Mouse (Mus musculus) R1 (cell line): ENCODE results near the gene Hsd11b1.

Experiments used
- DNase-seq: peaks from one replicate; pipeline ENCODE4 v3.0.0-alpha.2; 2018; ENCODE audit warnings: low read depth, low spot score

The Hsd11b1 gene

GRCm38 (mm10) chr1:193201383-193201778, 62.5 kb downstream of the Hsd11b1 start, which contains the start of gene Traf3ip3:
Gene Traf3ip3 (minus strand): TSS chr1:193201703.
- no peak for DNase-seq

GRCm38 (mm10) chr1:193200640-193201382, 63.1 kb downstream of the Hsd11b1 start:
- DNase-seq = no peak

DNA sequence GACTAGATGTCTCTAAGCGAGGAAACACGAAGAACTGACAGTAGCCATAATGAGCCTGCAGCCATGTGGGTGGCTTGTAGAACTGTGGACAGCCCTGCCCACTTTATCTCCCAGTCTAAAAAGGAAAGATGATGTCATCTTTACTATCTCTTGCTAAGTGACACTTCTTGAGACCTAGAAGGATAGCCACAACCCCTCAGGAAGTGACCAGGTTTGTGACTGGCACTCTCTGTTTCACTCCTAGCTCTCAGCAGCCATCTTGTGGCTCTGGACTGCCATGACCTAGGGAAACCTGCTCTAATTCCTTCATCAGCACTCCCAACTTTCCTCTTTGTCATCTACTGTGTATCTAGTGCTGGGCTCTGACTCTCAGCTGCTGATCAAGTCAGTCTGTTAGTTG, 65.6 kb downstream of the Hsd11b1 start:
- DNase-seq = no peak

DNA sequence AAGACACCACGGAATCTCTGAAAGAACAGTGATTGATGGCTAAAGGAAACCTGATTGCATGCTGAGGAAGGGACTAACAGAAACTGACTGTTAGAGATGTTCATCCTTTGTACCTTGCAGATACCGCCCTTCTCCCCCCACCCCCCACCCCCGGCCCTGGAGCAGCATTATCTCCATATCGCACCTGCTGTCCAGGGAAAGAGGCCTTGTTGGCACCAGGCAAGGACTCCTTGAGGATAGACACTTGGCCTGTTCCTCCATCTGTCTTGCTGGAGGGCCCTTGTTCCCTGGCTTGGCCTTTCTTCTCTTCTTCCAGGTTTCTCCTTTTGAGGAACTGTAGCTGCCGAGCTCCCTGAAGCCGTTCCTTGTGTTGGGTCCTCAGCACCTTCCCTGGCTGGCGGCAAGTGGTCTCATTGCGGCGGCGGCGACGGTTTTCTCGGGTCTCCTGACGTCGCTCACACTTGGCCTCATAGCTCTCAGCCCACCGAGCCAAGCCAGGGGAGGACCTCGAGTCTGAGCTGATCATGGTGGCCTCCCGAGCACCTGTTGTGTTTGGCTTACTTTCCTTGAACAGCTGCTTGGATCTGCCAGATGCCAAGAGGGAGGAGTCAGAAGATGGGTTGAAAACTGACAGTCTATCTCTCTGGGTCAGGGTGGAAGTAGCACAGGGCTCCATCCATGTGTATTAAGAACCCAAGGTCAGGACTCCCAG, 66.2 kb downstream of the Hsd11b1 start:
- DNase-seq = no peak

GRCm38 (mm10) chr1:193195169-193195810, 68.6 kb downstream of the Hsd11b1 start:
- DNase-seq = no peak

- no peak for DNase-seq
Observed at GRCm38 (mm10) chr1:193194416-193195140, 69.3 kb downstream of the Hsd11b1 start.

DNA sequence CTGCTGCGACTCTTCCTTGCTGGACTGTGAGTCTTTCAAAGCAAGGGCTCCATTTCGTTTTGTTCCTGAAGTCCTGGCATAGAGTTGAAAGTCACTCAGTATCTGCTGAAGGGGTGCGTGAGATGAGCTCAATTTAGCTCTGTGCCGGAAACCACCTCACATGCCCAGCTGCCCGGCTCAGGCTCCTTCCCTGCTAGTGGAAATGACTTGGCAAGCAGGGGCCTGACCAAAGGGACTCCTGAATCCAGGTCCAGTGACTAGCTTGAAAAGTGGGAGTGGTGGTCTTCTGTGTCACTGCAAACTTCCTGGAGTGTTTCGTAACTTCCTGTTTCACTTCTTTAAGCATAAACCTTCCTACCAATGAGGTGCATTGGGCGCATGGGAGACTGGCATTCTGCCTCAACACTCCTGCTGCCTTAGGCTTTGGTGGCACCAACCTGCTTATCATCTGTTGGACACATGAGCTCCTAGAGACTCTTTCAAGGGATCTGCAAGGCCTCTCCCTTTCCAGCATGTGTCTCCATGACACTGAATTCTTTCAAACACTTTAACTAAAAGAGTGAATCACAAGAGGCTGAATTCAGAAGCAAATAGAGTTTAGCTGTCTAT, 72.1 kb downstream of the Hsd11b1 start:
- DNase-seq = no peak

GRCm38 (mm10) chr1:193189771-193190170, 74.1 kb downstream of the Hsd11b1 start:
- no peak for DNase-seq

- peak; percentile 7 for DNase-seq
Observed at GRCm38 (mm10) chr1:193189151-193189621, 74.7 kb downstream of the Hsd11b1 start.

DNA sequence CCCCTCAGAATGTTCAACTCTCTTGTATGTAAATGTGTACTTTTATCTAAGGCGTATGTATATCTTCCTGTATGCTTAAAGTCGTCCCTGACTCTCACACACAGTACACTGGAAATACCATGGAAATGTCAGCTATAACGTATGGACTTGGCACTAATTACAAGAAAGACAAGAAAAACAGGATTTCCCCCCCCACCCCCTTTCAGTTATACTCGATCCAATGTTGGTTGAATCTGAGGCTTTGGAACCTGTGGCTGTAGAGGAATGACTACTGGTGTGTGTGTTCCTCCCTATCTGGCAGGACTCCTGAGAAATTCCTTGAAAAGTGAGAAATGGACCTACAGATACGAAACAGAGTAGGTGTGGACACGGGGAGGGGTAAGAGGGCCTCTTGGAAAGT, 75.6 kb downstream of the Hsd11b1 start:
- DNase-seq = no peak

DNA sequence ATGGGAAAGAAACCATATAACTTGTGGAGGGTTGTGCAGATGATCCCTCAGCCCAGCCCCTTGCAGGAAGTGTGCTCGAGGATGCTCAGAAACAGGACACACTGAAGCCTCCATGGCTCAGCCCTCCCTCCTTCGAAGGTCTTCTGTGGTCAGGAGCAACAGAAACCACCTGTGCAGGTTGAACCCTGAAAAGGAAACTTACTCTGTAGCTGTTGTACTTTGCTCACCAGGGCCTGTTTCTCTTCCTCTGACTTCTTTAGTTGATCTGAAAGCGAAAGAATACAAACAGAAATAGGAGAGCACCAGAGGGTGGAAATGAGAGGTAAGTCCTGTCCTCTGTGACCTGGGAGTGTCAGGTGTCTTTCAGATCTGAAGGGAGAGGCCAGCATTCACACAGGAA, 82.8 kb downstream of the Hsd11b1 start:
- no peak for DNase-seq

GRCm38 (mm10) chr1:193174143-193174733, 89.6 kb downstream of the Hsd11b1 start:
- DNase-seq = peak; percentile 35

DNA sequence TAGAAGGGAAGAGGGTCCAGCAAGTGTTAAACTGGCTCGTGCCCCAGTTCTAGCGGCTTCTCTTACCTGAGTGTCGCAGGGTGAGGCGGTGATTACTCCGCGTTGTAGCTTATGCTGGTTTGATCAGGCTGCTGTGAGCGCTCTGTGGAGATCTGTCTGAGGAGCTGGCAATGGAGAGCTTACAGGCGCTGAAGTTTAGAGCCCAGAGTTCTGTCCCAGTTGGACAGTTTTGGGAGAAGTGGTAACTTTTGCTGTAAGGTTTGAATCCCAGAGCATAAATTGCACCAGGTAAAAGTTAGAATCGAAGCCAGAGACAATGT, 90.1 kb downstream of the Hsd11b1 start:
- no peak for DNase-seq

DNA sequence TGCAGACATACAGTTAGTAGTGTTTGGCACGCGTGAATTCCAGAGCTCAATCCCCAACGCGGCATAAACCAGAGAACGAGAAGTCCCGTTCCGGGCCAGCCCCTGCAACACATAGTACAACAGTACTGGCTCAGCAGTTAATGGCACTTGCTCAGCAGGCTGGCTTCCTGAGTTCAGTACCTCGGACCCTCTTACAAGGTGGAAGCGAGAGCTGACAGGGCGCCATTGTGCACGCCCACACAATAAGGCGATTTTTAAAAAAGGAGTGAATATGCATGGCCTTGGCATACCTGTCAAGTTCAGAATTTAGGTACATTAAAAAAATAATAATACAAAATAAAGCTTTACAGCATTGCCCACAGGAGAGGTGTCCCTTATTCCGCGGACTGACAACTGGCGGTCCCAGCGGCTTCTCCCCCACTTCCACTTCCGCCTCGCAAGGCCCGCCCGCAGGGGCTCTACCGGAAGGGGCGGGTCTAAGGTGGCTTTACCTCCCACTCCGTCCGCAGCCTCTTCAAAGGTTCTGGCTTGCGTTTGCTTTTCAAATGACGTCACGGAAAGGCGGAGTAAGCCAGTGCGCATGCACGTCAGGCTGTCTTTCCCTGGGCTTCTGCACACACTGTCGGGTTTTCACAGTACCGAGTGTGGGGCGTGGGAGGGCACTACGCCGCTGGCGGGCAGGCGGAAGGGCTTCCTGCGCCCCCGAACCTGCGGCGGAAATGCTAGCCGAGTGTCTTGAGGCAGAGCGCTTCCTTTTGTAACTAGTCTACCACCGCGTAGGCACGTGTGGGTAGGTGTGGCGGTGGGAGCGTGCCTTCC, 90.7 kb downstream of the Hsd11b1 start:
- peak; percentile 99 for DNase-seq
